Mouse (Mus musculus) forebrain, postnatal 0 days (tissue): Measurements from ENCODE around the gene Il4i1. TPM values are rescaled to one million over a fixed set of nuclear protein-coding genes. Genes with fewer than 3 reads are reported as not detected.

ENCODE experiments used
- ATAC-seq: fragments of 200-750 bp; cut with Nextera tagmentation; 2 replicates; pipeline ENCODE4 v1.8.0; 2017; ENCODE audit warnings: mild to moderate bottlenecking, moderate library complexity
- DNase-seq: peaks from one replicate; pipeline ENCODE4 v3.0.0-alpha.2; 2015
- H3K27ac ChIP-seq: fragments of 300-500 bp; sonication (generic); 2 replicates; pipeline ENCODE4 v1.5.1; 2014; ENCODE audit warnings: low read depth, mild to moderate bottlenecking, antibody characterized with exemption, low read length, moderate library complexity, mixed read lengths
- H3K27me3 ChIP-seq: fragments of 300-500 bp; sonication (generic); 2 replicates; pipeline ENCODE4 v1.6.1; 2014; ENCODE audit warnings: mild to moderate bottlenecking, low read length, mixed read lengths; ENCODE audit not compliant: insufficient read depth
- H3K36me3 ChIP-seq: fragments of 300-500 bp; sonication (generic); 2 replicates; pipeline ENCODE4 v1.6.1; 2014; ENCODE audit warnings: mild to moderate bottlenecking, moderate library complexity; ENCODE audit not compliant: insufficient read depth
- H3K4me1 ChIP-seq: fragments of 300-500 bp; sonication (generic); 2 replicates; pipeline ENCODE4 v1.6.1; 2014; ENCODE audit warnings: antibody characterized with exemption; ENCODE audit not compliant: insufficient read depth
- H3K4me2 ChIP-seq: fragments of 300-500 bp; sonication (generic); 2 replicates; pipeline ENCODE4 v1.6.1; 2014; ENCODE audit warnings: low read depth, mild to moderate bottlenecking, moderate library complexity
- H3K4me3 ChIP-seq: fragments of 300-500 bp; sonication (generic); 2 replicates; pipeline ENCODE4 v1.5.1; 2014; ENCODE audit warnings: low read depth, low read length, mixed read lengths
- H3K9ac ChIP-seq: fragments of 300-500 bp; sonication (generic); 2 replicates; pipeline ENCODE4 v1.6.1; 2014; ENCODE audit warnings: mild to moderate bottlenecking
- H3K9me3 ChIP-seq: fragments of 300-500 bp; sonication (generic); 2 replicates; pipeline ENCODE4 v1.6.1; 2016; ENCODE audit warnings: low read length
- CTCF ChIP-seq: sonication (generic); IDR thresholded peaks from 2 replicates; pipeline ENCODE4 v1.5.1; 2016; ENCODE audit warnings: antibody characterized with exemption, control low read depth, low read depth
- WGBS: fragments of 180-500 bp; shearing (Covaris S2); extraction: QIAGEN DNeasy Blood & Tissue Kit; methylation state at CpG from one replicate; pipeline ENCODE4 v1.1.7; 2014; 5-methylcytosine and 5-hydroxymethylcytosine counted together
- polyA plus RNA-seq: library from polyadenylated mRNA; unstranded; fragments of >200 nt; fragmentation: Nextera tagmentation; extraction: Ambion mirVana; gene quantifications from 2 replicates; pipeline ENCODE4 v1.2.1, GENCODE M21; 2015
- total RNA-seq: library from RNA; depleted of rRNA; stranded (reverse); fragments of >200 nt; gene quantifications from 2 replicates; pipeline ENCODE4 v1.2.3, GENCODE M21; 2014

Gene Il4i1
- total and polyA plus RNA-seq, 2 experiments from 2014 or later = 0.21 to 1.3 TPM

DNA sequence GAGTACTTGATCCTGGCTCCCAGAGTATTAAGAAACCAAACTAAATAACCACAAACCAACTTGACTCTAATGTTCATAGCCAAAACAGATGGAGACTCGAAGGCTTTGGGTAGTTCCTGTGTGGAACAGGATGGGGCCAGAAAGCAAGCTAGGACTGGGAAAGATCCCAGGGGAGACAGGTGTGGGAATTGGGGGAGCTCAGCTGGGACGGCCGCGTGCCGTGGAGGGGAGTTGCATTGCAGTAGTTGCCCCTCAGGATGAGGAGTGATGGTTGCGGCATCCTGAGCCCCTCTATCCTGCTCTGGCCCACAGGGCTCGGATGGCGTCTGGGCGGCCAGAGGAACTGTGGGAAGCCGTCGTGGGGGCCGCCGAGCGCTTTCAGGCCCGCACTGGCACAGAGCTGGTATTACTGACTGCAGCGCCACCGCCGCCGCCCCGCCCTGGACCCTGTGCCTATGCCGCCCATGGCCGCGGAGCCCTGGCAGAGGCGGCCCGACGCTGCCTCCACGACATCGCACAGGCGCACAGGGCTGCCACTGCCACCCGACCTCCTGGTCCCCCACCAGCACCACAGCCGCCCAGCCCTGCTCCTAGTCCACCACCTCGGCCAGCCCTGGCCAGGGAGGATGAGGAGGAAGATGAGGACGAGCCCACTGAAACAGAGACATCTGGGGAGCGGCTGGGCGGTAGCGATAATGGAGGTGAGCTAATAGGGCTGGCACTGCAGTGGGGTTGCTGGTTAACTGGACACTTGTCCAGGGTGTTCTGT is 36.3 kb downstream of the Il4i1 start:
- H3K4me1 ChIP-seq = peaks cover 10% of the 10 kb centered on the region; the same call in 1 of the 2 replicates
- H3K4me3 ChIP-seq = no peak overlapping the region
- no peak for ATAC-seq
- H3K27ac ChIP-seq = no peak overlapping the region
- 91% methylated on average over 36 of the region's 36 CpGs for WGBS
- no peak overlapping the region for H3K9ac ChIP-seq
- no peak for DNase-seq
- TF ChIP-seq CTCF = no peak
- H3K36me3 ChIP-seq = peaks cover 7% of the 10 kb centered on the region
- no peaks in the 10 kb centered on the region for H3K27me3 ChIP-seq
- H3K4me2 ChIP-seq = no peak overlapping the region
- no peaks in the 10 kb centered on the region for H3K9me3 ChIP-seq

GRCm38 (mm10) chr7:44853065-44853464 is 36.9 kb downstream of the Il4i1 start:
- H3K4me2 ChIP-seq = no peak overlapping the region
- ATAC-seq (no peak), DNase-seq (no peak)
- H3K27ac ChIP-seq = no peak overlapping the region
- no peaks in the 10 kb centered on the region for H3K9me3 ChIP-seq
- WGBS = 88% methylated on average over 2 of the region's 2 CpGs
- TF ChIP-seq CTCF = no peak
- H3K4me1 ChIP-seq = peaks cover 10% of the 10 kb centered on the region
- no peak overlapping the region for H3K4me3 ChIP-seq
- H3K27me3 ChIP-seq = no peaks in the 10 kb centered on the region
- peaks cover 7% of the 10 kb centered on the region for H3K36me3 ChIP-seq
- no peak overlapping the region for H3K9ac ChIP-seq

DNA sequence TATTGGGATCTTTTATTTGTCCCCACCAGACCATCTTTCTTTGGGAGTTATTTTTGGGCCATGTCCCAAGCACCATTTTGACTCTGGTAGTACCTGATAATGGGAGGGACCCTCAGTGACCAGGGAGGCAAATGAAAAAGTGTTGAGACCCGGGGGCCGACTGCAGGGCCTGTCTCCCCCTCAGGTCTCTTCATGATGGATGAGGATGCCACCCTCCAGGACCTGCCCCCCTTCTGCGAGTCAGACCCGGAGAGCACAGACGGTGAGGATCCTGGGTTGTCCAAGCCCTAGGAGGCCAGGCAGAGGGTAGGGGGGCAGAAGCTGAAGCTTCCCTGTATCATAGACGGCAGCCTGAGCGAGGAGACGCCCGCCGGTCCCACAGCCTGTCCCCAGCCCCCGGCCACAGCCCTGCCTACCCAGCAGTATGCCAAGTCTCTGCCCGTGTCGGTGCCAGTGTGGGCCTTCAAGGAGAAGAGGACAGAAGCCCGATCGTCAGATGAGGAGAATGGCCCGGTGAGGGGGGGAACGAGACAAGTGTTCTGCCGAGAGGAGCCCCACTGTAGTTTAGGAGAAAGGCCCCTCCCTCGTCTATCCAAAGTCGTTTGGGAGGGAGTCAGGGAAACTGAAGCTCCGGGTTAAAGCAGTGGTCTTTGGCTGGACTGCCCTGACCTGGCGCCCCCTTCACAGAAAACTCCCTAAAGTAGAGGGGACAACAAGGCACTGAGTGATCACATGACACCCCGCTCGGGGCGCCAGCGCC is 37.6 kb downstream of the Il4i1 start:
- 34% methylated on average over 26 of the region's 26 CpGs for WGBS
- peaks cover 11% of the 10 kb centered on the region for H3K4me1 ChIP-seq
- DNase-seq = no peak

GRCm38 (mm10) chr7:44854356-44855031 is 38.3 kb downstream of the Il4i1 start:
- H3K27me3 ChIP-seq = no peaks in the 10 kb centered on the region
- peak overlapping the region; percentile 34 for H3K4me3 ChIP-seq
- H3K4me2 ChIP-seq = peak overlapping the region; percentile 58
- ATAC-seq = peak; percentile 10; the same call in 1 of the 2 replicates
- peaks cover 11% of the 10 kb centered on the region for H3K36me3 ChIP-seq
- no peaks in the 10 kb centered on the region for H3K9me3 ChIP-seq
- H3K4me1 ChIP-seq = peaks cover 11% of the 10 kb centered on the region
- peak; percentile 60 for DNase-seq
- H3K9ac ChIP-seq = peak overlapping the region; percentile 49
- no peak for TF ChIP-seq CTCF
- 2% methylated on average over 45 of the region's 45 CpGs for WGBS
- peak overlapping the region; percentile 80 for H3K27ac ChIP-seq

More for the DNA sequence above, 37.6 kb downstream of the Il4i1 start:
- Histone ChIP-seq H3K4me3 (peak overlapping the region; percentile 34), H3K27ac (peak overlapping the region; percentile 80), H3K36me3 (peaks cover 7% of the 10 kb centered on the region), H3K27me3 (no peaks in the 10 kb centered on the region), H3K9me3 (no peaks in the 10 kb centered on the region), H3K9ac (peak overlapping the region; percentile 49), H3K4me2 (peak overlapping the region; percentile 58)
- no peak for TF ChIP-seq CTCF
- ATAC-seq = no peak

DNA sequence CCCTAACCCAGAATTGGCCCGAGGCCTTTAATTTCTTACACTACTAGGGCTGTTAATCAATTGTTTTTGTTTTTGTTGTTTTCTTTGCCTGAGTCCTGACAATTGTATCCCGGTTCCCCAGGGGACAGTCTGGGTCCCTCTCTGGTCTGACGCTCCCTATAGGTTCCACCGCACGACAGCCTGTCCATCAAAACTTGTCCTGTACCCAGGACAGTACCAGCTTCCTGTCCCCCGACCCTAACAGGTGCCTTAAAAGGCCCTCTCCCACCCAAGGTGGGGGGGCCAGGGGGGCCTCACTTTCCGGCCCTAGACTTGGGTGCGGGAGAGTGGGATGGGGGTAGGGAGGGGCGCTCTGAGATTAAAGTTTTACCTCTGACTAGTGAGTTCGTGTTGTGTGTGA is 38.8 kb downstream of the Il4i1 start:
- Histone ChIP-seq H3K9ac (peak overlapping the region; percentile 49), H3K27ac (peak overlapping the region; percentile 80), H3K27me3 (no peaks in the 10 kb centered on the region), H3K9me3 (no peaks in the 10 kb centered on the region), H3K36me3 (peaks cover 15% of the 10 kb centered on the region), H3K4me2 (peak overlapping the region; percentile 58), H3K4me3 (peak overlapping the region; percentile 34), H3K4me1 (peaks cover 11% of the 10 kb centered on the region)
- 35% methylated on average over 10 of the region's 10 CpGs for WGBS
- DNase-seq = no peak
- TF ChIP-seq CTCF = no peak
- no peak for ATAC-seq

DNA sequence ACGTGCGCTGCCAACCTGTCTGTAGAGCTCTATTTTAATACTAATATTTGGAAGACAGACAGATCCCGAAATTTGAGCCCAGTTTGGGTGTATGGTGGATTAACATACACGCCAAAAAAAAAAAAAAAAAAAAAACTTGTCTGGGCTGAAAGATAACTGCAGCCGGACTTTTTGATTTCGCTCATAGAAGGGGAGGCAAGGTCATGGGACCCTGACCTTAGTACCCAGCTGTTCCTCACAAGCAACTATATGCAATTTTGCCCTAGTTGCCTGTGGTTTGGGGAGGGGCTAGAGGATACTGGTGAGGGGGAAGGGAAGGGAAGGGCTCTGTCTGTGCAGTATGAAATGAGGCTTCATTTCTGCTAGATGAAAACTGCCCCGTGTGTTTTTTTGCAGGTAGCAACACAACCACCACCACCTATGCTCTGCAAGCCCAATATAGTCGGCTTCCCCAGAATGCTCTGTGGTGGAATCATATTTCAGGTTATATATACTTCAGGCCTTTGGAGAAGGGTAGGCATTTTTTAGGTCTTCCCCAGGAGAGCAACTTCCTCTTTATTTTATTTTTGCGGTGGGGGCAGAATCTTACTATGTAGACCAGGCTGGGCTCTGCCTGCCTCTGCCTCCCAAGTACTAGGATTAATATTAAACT is 40.2 kb downstream of the Il4i1 start:
- peak overlapping the region; percentile 88 for H3K4me2 ChIP-seq
- DNase-seq = no peak
- ATAC-seq = no peak

More for the DNA sequence above, 40.2 kb downstream of the Il4i1 start:
- peaks cover 6% of the 10 kb centered on the region for H3K4me1 ChIP-seq
- 66% methylated on average over 9 of the region's 9 CpGs for WGBS
- no peaks in the 10 kb centered on the region for H3K9me3 ChIP-seq
- H3K27me3 ChIP-seq = no peaks in the 10 kb centered on the region
- TF ChIP-seq CTCF = no peak
- H3K4me3 ChIP-seq = peak overlapping the region; percentile 66
- peak overlapping the region; percentile 90 for H3K27ac ChIP-seq
- peaks cover 15% of the 10 kb centered on the region for H3K36me3 ChIP-seq
- no peak overlapping the region for H3K9ac ChIP-seq
